Mouse (Mus musculus): Measurements from ENCODE around the gene Gm28051. TPM values are rescaled to one million over a fixed set of nuclear protein-coding genes. Genes with fewer than 3 reads are reported as not detected.

The Gm28051 gene
- polyA plus RNA-seq, 1 experiment from 2014 or later, result not detected

GRCm38 (mm10) chr12:102714654-102715395 lies 42.7 kb downstream of the Gm28051 start:
- no peak overlapping the region for H3K9ac ChIP-seq

GRCm38 (mm10) chr12:102714116-102714515 lies 43.4 kb downstream of the Gm28051 start:
- H3K27me3 ChIP-seq, result no peaks in the 10 kb centered on the region
- H3K9ac ChIP-seq, result no peak overlapping the region
- H3K4me1 ChIP-seq, result no peaks in the 10 kb centered on the region
- ATAC-seq, result no peak
- H3K4me2 ChIP-seq, result no peak overlapping the region
- H3K4me3 ChIP-seq, result no peak overlapping the region
- no peaks in the 10 kb centered on the region for H3K9me3 ChIP-seq (replicated peaks)
- H3K36me3 ChIP-seq (ENCODE audit: poor library complexity, severe bottlenecking), result no peaks in the 10 kb centered on the region
- 75% methylated on average over 2 of the region's 2 CpGs for WGBS
- no peak overlapping the region for H3K27ac ChIP-seq

More at GRCm38 (mm10) chr12:102714654-102715395, 42.7 kb downstream of the Gm28051 start:
- no peaks in the 10 kb centered on the region for H3K9me3 ChIP-seq (replicated peaks)
- ATAC-seq, result no peak
- WGBS, result 82% methylated on average over 10 of the region's 10 CpGs
- no peaks in the 10 kb centered on the region for H3K27me3 ChIP-seq
- H3K36me3 ChIP-seq (ENCODE audit: poor library complexity, severe bottlenecking), result no peaks in the 10 kb centered on the region
- no peak overlapping the region for H3K4me2 ChIP-seq
- H3K27ac ChIP-seq, result no peak overlapping the region
- H3K4me1 ChIP-seq, result peaks cover 2% of the 10 kb centered on the region; the same call in 1 of the 2 replicates
- no peak overlapping the region for H3K4me3 ChIP-seq

DNA sequence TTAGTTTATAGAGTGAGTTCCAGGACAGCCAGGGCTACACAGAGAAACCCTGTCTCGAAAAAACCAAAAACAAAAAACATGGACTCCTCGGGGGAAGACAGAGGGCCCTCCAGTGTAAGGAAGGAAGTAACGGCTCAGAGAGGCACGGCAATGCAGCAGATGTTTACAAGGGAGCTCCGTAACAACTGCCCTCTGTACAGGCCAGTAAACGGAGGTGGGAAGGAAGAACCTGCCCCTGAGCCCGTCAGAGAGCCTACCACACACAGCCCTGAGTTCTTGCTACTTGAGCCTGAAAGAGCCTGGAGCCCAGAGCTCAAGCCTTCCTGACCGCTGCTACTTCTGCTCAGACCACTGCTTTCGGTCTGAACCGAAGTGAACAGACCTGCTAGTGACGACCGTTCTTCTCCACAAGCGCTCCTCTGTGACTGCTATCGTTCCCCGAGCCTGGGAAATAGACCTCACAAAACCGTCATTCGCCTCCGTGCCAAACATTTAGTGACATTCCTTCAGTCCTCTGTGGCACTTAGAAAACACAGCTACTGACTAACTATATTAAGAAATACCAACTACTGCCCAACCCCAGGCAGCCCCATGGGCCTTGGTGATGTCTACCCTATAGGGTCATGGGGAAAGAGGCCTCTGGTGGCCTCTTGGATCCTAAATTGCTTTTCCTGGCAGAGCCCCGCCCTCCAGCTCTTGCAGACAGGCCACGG lies 44.3 kb downstream of the Gm28051 start:
- H3K27me3 ChIP-seq, result no peaks in the 10 kb centered on the region
- WGBS, result 84% methylated on average over 20 of the region's 20 CpGs
- no peak for ATAC-seq

DNA sequence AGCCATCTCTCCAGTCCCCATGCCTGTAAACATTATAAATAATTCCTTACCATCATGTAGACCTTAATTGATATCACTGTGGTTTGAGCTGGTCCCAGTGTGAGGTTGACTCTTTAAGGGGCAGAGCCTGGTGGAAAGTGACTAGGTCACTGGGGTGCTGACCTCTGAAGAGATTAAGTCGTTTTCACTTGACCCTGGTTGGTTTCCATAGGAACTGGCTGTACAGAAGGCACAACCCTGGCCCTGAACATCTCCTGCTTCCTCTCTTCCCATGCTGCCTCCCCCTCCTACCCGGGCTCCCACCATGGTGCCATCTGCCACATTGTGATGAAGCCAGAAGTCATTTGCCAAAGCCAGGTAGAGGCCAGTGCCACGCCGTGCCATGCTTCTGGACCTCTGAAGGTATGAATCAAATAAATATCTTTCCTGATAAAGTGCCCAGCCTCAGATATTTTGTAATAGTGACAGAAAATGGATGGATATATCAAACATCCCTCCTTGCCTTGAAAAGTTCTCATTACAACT lies 46.7 kb downstream of the Gm28051 start:
- H3K9me3 ChIP-seq (replicated peaks), result no peaks in the 10 kb centered on the region
- no peaks in the 10 kb centered on the region for H3K36me3 ChIP-seq (ENCODE audit: poor library complexity, severe bottlenecking)
- H3K9ac ChIP-seq, result no peak overlapping the region
- WGBS, result 57% methylated on average over 4 of the region's 4 CpGs
- no peaks in the 10 kb centered on the region for H3K27me3 ChIP-seq
- no peak overlapping the region for H3K27ac ChIP-seq
- H3K4me1 ChIP-seq, result peaks cover 2% of the 10 kb centered on the region
- H3K4me2 ChIP-seq, result no peak overlapping the region
- ATAC-seq, result no peak
- no peak overlapping the region for H3K4me3 ChIP-seq

More for the DNA sequence above, 44.3 kb downstream of the Gm28051 start:
- Histone ChIP-seq H3K9ac (no peak overlapping the region), H3K4me3 (no peak overlapping the region), H3K27ac (no peak overlapping the region), H3K9me3 (replicated peaks) (no peaks in the 10 kb centered on the region), H3K36me3 (ENCODE audit: poor library complexity, severe bottlenecking) (no peaks in the 10 kb centered on the region), H3K4me2 (no peak overlapping the region), H3K4me1 (no peaks in the 10 kb centered on the region)

- Histone ChIP-seq H3K36me3 (ENCODE audit: poor library complexity, severe bottlenecking) (no peaks in the 10 kb centered on the region), H3K27me3 (no peaks in the 10 kb centered on the region), H3K4me1 (peaks cover 9% of the 10 kb centered on the region), H3K4me3 (no peak overlapping the region), H3K9ac (no peak overlapping the region), H3K4me2 (no peak overlapping the region), H3K9me3 (replicated peaks) (no peaks in the 10 kb centered on the region), H3K27ac (no peak overlapping the region)
- ATAC-seq, result no peak
- WGBS, result 89% methylated on average over 5 of the region's 5 CpGs
Observed at GRCm38 (mm10) chr12:102709896-102710295, 47.7 kb downstream of the Gm28051 start.

DNA sequence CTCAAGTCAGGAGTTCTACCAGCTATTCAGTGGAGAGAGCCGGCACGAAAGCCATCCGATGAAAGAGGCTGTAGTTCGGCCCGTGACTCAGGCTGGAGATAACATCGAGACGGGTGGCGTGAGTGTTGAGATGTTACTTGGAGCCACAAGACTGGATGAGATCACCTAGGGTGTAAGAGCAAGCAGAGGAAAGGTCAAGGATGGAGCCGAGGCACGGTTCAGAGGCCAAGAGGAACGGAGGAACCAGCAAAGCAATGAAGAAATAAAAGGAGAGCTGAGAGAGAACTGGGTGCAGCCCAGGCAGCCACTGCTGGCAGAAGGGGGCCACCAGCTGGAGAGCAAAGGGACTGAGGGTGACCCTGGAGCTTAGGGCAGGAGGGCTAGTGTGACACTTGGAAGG lies 49.3 kb downstream of the Gm28051 start:
- WGBS, result 82% methylated on average over 11 of the region's 11 CpGs
- H3K27me3 ChIP-seq, result no peaks in the 10 kb centered on the region
- H3K9me3 ChIP-seq (replicated peaks), result no peaks in the 10 kb centered on the region
- H3K27ac ChIP-seq, result no peak overlapping the region
- no peaks in the 10 kb centered on the region for H3K36me3 ChIP-seq (ENCODE audit: poor library complexity, severe bottlenecking)
- no peak for ATAC-seq
- no peak overlapping the region for H3K9ac ChIP-seq
- H3K4me1 ChIP-seq, result peaks cover 20% of the 10 kb centered on the region
- no peak overlapping the region for H3K4me2 ChIP-seq
- H3K4me3 ChIP-seq, result no peak overlapping the region

- ATAC-seq, result no peak
- no peak overlapping the region for H3K9ac ChIP-seq
- H3K27ac ChIP-seq, result no peak overlapping the region
- no peaks in the 10 kb centered on the region for H3K27me3 ChIP-seq
- no peaks in the 10 kb centered on the region for H3K9me3 ChIP-seq (replicated peaks)
- 91% methylated on average over 10 of the region's 10 CpGs for WGBS
- H3K36me3 ChIP-seq (ENCODE audit: poor library complexity, severe bottlenecking), result no peaks in the 10 kb centered on the region
- no peak overlapping the region for H3K4me3 ChIP-seq
- H3K4me1 ChIP-seq, result peaks cover 32% of the 10 kb centered on the region
- no peak overlapping the region for H3K4me2 ChIP-seq
Observed at GRCm38 (mm10) chr12:102706833-102707463, 50.6 kb downstream of the Gm28051 start.

GRCm38 (mm10) chr12:102705906-102706640 lies 51.5 kb downstream of the Gm28051 start:
- ATAC-seq, result no peak
- Histone ChIP-seq H3K27me3 (no peaks in the 10 kb centered on the region), H3K4me3 (peak overlapping the region; percentile 72; the same call in 1 of the 2 replicates), H3K9ac (peak overlapping the region; percentile 84; the same call in 1 of the 2 replicates), H3K4me2 (peak overlapping the region; percentile 90), H3K36me3 (ENCODE audit: poor library complexity, severe bottlenecking) (no peaks in the 10 kb centered on the region), H3K9me3 (replicated peaks) (no peaks in the 10 kb centered on the region), H3K4me1 (peaks cover 39% of the 10 kb centered on the region), H3K27ac (no peak overlapping the region; the same call in 1 of the 2 replicates)
- 71% methylated on average over 6 of the region's 6 CpGs for WGBS

DNA sequence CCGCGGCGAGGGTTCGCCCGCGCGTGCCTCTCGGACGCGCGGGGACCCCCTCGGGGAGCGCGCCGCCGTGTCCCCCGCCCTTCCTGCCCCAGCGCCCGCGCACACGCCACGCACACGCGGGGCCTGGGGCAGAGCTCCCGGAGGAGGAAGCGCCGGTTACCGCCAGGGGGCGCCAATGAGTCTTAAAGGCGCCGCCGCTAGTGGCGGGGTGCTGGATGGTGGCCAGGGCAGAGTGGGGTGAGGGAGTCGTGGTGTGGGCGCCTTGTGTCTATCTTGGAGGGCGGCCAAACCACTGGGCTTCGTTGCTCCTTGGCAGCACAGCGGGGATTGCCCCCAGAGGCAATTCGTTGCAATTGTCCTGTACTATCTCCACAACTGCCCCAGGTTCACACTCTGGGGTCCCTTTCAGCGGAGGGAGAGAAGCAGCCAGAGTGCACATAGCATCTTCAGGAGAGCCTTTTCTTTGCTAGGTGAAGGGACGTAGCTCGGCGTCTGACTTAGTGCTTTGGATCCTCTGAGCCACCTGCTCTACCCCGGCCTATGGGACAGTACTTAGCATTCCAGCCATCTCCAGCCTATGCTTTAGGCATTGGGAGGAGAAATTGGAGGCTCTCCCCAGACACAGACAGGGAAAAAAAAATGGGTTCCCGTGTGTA lies 52.2 kb downstream of the Gm28051 start:
- WGBS, result 2% methylated on average over 45 of the region's 45 CpGs
- peaks cover 47% of the 10 kb centered on the region for H3K4me1 ChIP-seq

DNA sequence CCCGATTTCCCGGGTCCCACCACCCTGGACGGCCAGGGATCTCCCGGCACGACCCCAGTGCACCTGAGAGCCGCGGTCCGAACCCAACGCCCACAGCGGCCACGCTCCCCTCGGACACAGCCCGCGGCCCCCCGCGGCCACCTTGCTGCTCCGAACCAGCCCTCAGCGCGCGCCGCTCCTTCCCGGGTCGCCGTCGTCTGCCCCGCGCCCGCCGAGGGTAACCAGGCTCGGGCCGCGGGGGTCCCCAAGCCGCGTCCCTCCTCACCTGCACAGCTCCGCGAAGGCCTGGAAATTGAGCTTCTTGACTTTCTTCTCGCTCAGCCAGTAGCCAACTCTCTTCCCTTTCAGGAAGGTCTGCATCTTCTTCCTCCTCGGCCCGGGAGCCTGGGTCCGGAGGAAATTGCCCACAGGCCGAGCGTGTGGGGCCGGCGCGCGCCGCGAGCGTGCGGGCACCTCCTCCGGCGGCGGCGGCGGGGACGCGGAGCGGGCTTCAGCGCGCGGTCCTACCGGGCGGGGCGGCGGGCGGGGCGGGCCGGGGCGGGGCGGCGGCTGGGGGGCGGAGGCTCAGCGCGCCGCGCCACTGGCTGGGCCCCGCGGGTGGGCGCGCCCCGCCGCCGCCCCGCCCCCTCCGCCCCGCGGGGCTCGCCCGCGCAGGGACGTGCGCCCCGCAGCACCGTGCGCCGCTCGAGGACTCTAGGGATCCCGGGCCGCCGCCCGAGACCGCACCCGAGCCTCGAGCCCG lies 52.9 kb downstream of the Gm28051 start, which contains the start of gene Itpk1:
TSS of gene Itpk1 (minus strand) at position 474 of the 742 bp plus-strand sequence.
- ATAC-seq, result peak; percentile 91
- Histone ChIP-seq H3K36me3 (ENCODE audit: poor library complexity, severe bottlenecking) (no peaks in the 10 kb centered on the region), H3K9me3 (replicated peaks) (no peaks in the 10 kb centered on the region), H3K4me1 (peaks cover 54% of the 10 kb centered on the region), H3K4me2 (peak within 1 kb of the TSS; percentile 90), H3K27ac (peak within 1 kb of the TSS; percentile 86), H3K9ac (peak within 1 kb of the TSS; percentile 84), H3K27me3 (no peaks in the 10 kb centered on the region), H3K4me3 (peak within 1 kb of the TSS; percentile 72)
- 1% methylated on average over 66 of the region's 105 CpGs for WGBS

More for the DNA sequence above, 52.2 kb downstream of the Gm28051 start:
- Histone ChIP-seq H3K27me3 (no peaks in the 10 kb centered on the region), H3K4me2 (peak overlapping the region; percentile 90), H3K9me3 (replicated peaks) (no peaks in the 10 kb centered on the region), H3K9ac (peak overlapping the region; percentile 84), H3K36me3 (ENCODE audit: poor library complexity, severe bottlenecking) (no peaks in the 10 kb centered on the region), H3K27ac (peak overlapping the region; percentile 86), H3K4me3 (peak overlapping the region; percentile 72)
- peak; percentile 76 for ATAC-seq

All from forebrain, embryonic 13.5 days (tissue).